Mouse (Mus musculus): ENCODE data around the gene Mt2. TPM values are rescaled to one million over a fixed set of nuclear protein-coding genes. Genes with fewer than 3 reads are reported as not detected.

Mt2 gene
- polyA plus RNA-seq (2014; fragmentation: Illumina TruSeq; extraction: RNeasy Lipid Tissue Mini Kit (QIAGEN cat#74804); ENCODE audit: low read depth, low replicate concordance), result 100 TPM

DNA sequence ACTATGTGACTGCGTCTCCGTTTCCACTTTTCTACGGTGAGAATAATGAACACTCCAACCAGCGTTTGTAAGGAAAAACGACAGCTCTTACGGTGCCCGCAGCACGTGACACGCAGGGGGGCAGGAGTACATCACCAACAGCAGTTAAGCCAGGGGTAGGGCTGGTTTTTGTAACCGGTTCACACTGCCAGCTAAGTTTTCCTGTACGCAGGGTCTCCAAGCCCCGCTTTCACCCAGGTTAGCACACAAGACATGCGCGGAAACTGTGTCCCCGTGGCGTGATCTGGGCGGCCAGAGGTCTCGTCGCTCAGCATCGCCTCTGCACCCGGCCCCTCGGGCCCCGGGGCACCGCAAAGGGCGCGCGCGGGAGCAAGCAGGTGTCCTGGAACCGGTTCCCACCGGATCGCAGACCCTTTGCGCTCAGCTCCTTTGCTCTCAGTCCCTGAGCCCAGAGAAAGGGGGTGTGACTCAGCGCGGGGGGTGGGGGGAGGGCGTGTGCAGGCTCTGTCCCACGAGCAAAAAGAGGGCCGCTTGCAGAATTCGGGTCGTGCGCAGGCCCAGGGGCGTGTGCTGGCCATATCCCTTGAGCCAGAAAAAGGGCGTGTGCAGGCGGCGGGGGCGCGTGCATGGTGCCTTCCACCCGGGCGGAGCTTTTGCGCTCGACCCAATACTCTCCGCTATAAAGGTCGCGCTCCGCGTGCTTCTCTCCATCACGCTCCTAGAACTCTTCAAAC is at the start of gene Mt2:
Gene Mt2, plus strand, starts transcription at position 590 of the 734 bp plus-strand sequence.

DNA sequence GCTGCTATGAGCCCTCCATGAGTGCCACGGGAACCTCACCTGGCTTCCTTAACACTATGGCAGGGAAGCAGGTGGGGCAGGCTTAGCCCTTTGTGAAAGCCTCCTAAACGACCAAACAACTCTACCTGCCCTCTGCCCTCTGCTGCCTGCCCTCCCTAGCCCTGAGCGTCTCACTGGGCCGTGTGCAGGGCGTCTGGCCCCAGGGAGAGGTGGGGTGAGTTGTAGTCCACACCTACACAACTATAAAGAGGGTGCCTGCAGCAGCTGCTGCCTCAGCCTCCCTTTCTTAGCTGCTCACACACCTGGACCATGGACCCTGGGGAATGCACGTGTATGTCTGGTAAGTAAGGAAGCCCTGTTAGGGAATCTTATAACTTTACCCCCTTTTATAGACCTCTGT is 35.5 kb upstream of the Mt2 start, which contains the start of gene Mt4:
Gene Mt4, plus strand, starts transcription at position 265 of the 400 bp plus-strand sequence.

DNA sequence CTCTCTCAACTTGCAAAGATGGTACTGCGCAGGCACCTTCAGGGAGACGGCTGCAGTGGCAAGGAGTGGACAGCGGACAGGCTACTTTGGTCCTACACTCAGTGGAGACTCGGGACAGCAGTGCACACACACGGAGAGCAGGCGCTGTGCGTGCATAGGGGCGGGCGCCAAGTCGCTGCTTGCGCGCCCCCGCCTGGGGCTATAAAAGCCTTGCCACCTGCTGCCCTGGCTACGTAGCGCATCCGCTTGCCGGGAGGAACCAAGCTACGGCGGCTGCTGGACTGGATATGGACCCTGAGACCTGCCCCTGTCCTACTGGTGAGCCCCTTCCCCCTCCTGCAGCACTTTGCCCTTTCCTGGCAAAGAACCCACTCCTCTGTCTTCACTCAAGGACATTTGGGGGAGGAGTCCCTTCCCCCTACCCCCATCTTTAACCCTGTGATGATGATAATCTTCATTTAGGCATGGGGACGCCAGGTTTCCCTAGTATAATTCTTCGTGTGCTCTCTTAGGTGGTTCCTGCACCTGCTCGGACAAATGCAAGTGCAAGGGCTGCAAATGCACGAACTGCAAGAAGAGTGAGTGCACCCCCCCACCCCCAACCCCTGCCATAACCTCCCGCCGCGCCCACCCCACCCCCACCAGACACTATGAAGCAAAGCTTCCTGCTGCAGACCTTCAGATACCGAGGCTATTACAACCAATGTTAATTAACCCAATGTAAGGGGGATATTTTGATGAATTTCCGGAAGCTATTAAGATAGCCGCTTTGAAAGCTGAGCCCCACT is 19.8 kb upstream of the Mt2 start, which contains the start of gene Mt3:
Gene Mt3, plus strand, starts transcription at position 95 of the 788 bp plus-strand sequence.

DNA sequence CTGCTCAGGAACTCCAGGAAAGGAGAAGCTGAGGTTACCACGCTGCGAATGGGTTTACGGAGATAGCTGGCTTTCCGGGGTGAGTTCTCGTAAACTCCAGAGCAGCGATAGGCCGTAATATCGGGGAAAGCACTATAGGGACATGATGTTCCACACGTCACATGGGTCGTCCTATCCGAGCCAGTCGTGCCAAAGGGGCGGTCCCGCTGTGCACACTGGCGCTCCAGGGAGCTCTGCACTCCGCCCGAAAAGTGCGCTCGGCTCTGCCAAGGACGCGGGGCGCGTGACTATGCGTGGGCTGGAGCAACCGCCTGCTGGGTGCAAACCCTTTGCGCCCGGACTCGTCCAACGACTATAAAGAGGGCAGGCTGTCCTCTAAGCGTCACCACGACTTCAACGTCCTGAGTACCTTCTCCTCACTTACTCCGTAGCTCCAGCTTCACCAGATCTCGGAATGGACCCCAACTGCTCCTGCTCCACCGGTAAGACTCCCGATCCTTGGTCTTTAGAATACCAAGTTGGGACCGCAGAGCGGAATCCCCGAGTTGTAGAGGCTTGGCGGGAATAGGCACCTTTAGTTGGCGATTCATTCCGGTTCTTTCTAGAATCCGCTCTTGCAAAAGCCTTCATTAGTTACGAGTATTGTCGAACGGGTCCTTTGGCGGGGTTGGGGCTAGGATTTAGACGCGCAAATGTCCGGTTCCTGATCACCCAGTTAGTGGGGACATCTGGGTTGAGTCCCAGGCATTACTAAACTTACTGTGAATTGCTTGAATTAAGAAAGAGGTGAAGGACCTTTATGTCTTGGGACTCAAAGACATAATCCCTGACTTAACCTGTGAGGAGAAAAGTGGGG is 6.6 kb downstream of the Mt2 start, which contains the start of gene Mt1:
Gene Mt1, plus strand, starts transcription at position 226 of the 856 bp plus-strand sequence.

DNA sequence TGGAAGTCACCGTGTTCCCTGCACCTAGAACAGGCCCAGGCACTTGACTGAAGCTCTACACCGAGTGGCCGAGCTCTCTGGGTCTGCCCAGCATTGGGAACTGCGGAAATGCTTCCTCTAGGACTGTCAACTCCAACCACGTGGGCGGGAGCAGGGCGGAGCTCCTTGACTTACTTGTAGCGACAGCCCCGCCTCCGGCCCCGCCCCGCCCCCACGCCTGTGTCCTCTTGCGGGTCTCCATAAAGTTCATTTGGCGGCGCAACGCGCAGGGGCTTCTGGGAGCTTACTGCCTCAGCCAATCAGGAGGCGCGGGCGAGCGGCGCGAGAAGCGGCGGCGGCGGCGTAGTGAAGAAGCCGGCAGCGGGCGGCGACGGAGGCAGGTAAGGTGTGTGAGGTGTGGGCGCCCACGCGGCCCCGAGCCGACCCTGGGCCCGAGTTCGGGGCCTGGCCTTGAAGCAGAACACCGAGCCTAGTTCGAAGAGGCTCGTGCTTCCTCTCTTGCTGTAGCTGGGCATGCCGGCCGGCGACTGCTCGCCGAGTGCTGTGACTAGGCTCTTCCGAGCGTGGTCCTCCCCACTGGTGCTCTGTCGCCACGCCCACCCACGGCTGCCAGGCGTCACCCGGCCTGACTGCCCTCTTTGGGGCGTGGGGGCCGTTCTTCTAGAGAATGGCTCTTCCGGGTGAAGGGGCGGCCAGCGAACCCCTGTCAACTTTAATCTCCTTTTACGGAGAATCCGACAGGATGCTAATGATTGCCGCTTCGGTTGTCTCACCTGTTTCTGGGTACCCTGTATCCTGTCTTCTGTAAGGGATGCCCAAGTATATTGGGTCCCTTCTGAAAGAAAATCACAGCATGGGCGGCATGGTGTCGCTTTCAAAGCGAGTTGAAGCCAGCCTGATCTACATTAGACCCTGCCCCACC is 42.0 kb downstream of the Mt2 start, which contains the start of gene Nup93:
Gene Nup93, plus strand, starts transcription at position 313 of the 922 bp plus-strand sequence.

Other genes with a start within 250 kb of the Mt2 start
- gene Amfr, start 159.8 kb upstream of the Mt2 start, polyA plus RNA-seq (2014; fragmentation: Illumina TruSeq; extraction: RNeasy Lipid Tissue Mini Kit (QIAGEN cat#74804); ENCODE audit: low read depth, low replicate concordance), result 89.5 TPM
- 21.4 TPM for gene Nudt21, start 135.6 kb upstream of the Mt2 start, polyA plus RNA-seq (2014; fragmentation: Illumina TruSeq; extraction: RNeasy Lipid Tissue Mini Kit (QIAGEN cat#74804); ENCODE audit: low read depth, low replicate concordance)
- gene Ogfod1, start 135.5 kb upstream of the Mt2 start, polyA plus RNA-seq (2014; fragmentation: Illumina TruSeq; extraction: RNeasy Lipid Tissue Mini Kit (QIAGEN cat#74804); ENCODE audit: low read depth, low replicate concordance), result 17.9 TPM
- 18.9 TPM for gene Bbs2, start 73.7 kb upstream of the Mt2 start, polyA plus RNA-seq (2014; fragmentation: Illumina TruSeq; extraction: RNeasy Lipid Tissue Mini Kit (QIAGEN cat#74804); ENCODE audit: low read depth, low replicate concordance)
- gene Mt4, start 35.5 kb upstream of the Mt2 start, polyA plus RNA-seq (2014; fragmentation: Illumina TruSeq; extraction: RNeasy Lipid Tissue Mini Kit (QIAGEN cat#74804); ENCODE audit: low read depth, low replicate concordance), result not detected
- gene Mt3, start 20.1 kb upstream of the Mt2 start, polyA plus RNA-seq (2014; fragmentation: Illumina TruSeq; extraction: RNeasy Lipid Tissue Mini Kit (QIAGEN cat#74804); ENCODE audit: low read depth, low replicate concordance), result 8.0 TPM
- 405 TPM for gene Mt1, start 6.4 kb downstream of the Mt2 start, polyA plus RNA-seq (2014; fragmentation: Illumina TruSeq; extraction: RNeasy Lipid Tissue Mini Kit (QIAGEN cat#74804); ENCODE audit: low read depth, low replicate concordance)
- gene Nup93, start 41.9 kb downstream of the Mt2 start, polyA plus RNA-seq (2014; fragmentation: Illumina TruSeq; extraction: RNeasy Lipid Tissue Mini Kit (QIAGEN cat#74804); ENCODE audit: low read depth, low replicate concordance), result 17.2 TPM
- 1.7 TPM for gene Slc12a3, start 156.5 kb downstream of the Mt2 start, polyA plus RNA-seq (2014; fragmentation: Illumina TruSeq; extraction: RNeasy Lipid Tissue Mini Kit (QIAGEN cat#74804); ENCODE audit: low read depth, low replicate concordance)
- gene Herpud1, start 213.8 kb downstream of the Mt2 start, polyA plus RNA-seq (2014; fragmentation: Illumina TruSeq; extraction: RNeasy Lipid Tissue Mini Kit (QIAGEN cat#74804); ENCODE audit: low read depth, low replicate concordance), result 213 TPM

Measured in heart, adult 10 weeks (tissue).